Mouse (Mus musculus): ENCODE results near the gene Fis1.

The Fis1 gene

GRCm38 (mm10) chr5:136970703-136971102, 17.6 kb downstream of the Fis1 start:
- peak; percentile 72 to 73 for DNase-seq

GRCm38 (mm10) chr5:136973670-136974069, 20.6 kb downstream of the Fis1 start:
- no peak for DNase-seq

- no peak for DNase-seq
Measured at GRCm38 (mm10) chr5:136977769-136978168, 24.7 kb downstream of the Fis1 start.

GRCm38 (mm10) chr5:136979762-136980161, 26.7 kb downstream of the Fis1 start:
- no peak for DNase-seq

GRCm38 (mm10) chr5:136980974-136981373, 27.9 kb downstream of the Fis1 start:
- DNase-seq, result no peak

GRCm38 (mm10) chr5:136982338-136982930, 29.4 kb downstream of the Fis1 start:
- DNase-seq, result peak; percentile 83 to 85

- DNase-seq, result no peak
Measured at GRCm38 (mm10) chr5:136984828-136985227, 31.8 kb downstream of the Fis1 start.

GRCm38 (mm10) chr5:136986695-136987137, 33.6 kb downstream of the Fis1 start, which contains the start of gene Plod3:
TSS of gene Plod3 (plus strand) at chr5:136987019.
- peak; percentile 97 to 99 for DNase-seq

- peak; percentile 82 to 89 for DNase-seq
Measured at GRCm38 (mm10) chr5:136987138-136987933, 34.3 kb downstream of the Fis1 start.

- peak; percentile 38 to 43 for DNase-seq
Measured at GRCm38 (mm10) chr5:136987934-136988271, 34.8 kb downstream of the Fis1 start, which contains the start of gene Znhit1. TSS of gene Znhit1 (minus strand) at chr5:136988021.

- DNase-seq, result peak; percentile 51 to 58
Measured at GRCm38 (mm10) chr5:136988420-136988819, 35.3 kb downstream of the Fis1 start.

- DNase-seq, result peak in 1 of 2 experiments; percentile 30
Measured at GRCm38 (mm10) chr5:136989801-136990200, 36.7 kb downstream of the Fis1 start.

GRCm38 (mm10) chr5:136999449-136999848, 46.4 kb downstream of the Fis1 start:
- DNase-seq, result no peak

- DNase-seq, result no peak
Measured at GRCm38 (mm10) chr5:137000612-137001011, 47.5 kb downstream of the Fis1 start.

- DNase-seq, result no peak
Measured at GRCm38 (mm10) chr5:137007276-137007675, 54.2 kb downstream of the Fis1 start.

- peak; percentile 82 to 87 for DNase-seq
Measured at GRCm38 (mm10) chr5:137009988-137010387, 56.9 kb downstream of the Fis1 start.

- no peak for DNase-seq
Measured at GRCm38 (mm10) chr5:137012401-137012950, 59.4 kb downstream of the Fis1 start.
